Mouse (Mus musculus) midbrain, embryonic 12.5 days (tissue): ENCODE results near the gene Ptpre. TPM values are rescaled to one million over a fixed set of nuclear protein-coding genes. Genes with fewer than 3 reads are reported as not detected.
"Not testable (repeated sequence)": the region's sequence is repeated elsewhere in the genome, so short reads cannot be mapped to it uniquely, and the experiment has no call there.

Experiments
- ATAC-seq: fragments of 200-750 bp; cut with Nextera tagmentation; 2 replicates; pipeline ENCODE4 v1.8.0; 2017; ENCODE audit warnings: low read depth, moderate TSS enrichment, moderate library complexity; ENCODE audit not compliant: low FRiP score
- H3K27ac ChIP-seq: fragments of 300-500 bp; sonication (generic); replicated peaks from 2 replicates; pipeline ENCODE4 v1.5.1; 2016; ENCODE audit warnings: mild to moderate bottlenecking
- H3K27me3 ChIP-seq: fragments of 300-500 bp; sonication (generic); 2 replicates; pipeline ENCODE4 v1.6.1; 2016; ENCODE audit warnings: mild to moderate bottlenecking
- H3K36me3 ChIP-seq: fragments of 300-500 bp; sonication (generic); 2 replicates; pipeline ENCODE4 v1.6.1; 2016
- H3K4me1 ChIP-seq: fragments of 300-500 bp; sonication (generic); 2 replicates; pipeline ENCODE4 v1.6.1; 2016
- H3K4me2 ChIP-seq: fragments of 300-500 bp; sonication (generic); replicated peaks from 2 replicates; pipeline ENCODE4 v1.6.1; 2016; ENCODE audit warnings: mild to moderate bottlenecking, moderate library complexity
- H3K4me3 ChIP-seq: fragments of 300-500 bp; sonication (generic); 2 replicates; pipeline ENCODE4 v1.5.1; 2016; ENCODE audit warnings: mild to moderate bottlenecking
- H3K9ac ChIP-seq: fragments of 300-500 bp; sonication (generic); replicated peaks from 2 replicates; pipeline ENCODE4 v1.6.1; 2016; ENCODE audit warnings: mild to moderate bottlenecking, moderate library complexity
- H3K9me3 ChIP-seq: fragments of 300-500 bp; sonication (generic); 2 replicates; pipeline ENCODE4 v1.6.1; 2016; ENCODE audit warnings: mild to moderate bottlenecking
- WGBS: fragments of 180-500 bp; shearing (Covaris S2); methylation state at CpG from one replicate; pipeline ENCODE4 v1.1.7; 2016; 5-methylcytosine and 5-hydroxymethylcytosine counted together
- polyA plus RNA-seq: library from polyadenylated mRNA; unstranded; fragments of >200 nt; fragmentation: Nextera tagmentation; extraction: Ambion mirVana; gene quantifications from 2 replicates; pipeline ENCODE4 v1.2.1, GENCODE M21; 2016

Gene Ptpre
- polyA plus RNA-seq, 1 experiment from 2014 or later: 1.4 TPM

GRCm38 (mm10) chr7:135689396-135689795 is 152.1 kb downstream of the Ptpre start:
- Histone ChIP-seq H3K27me3 (no peaks in the 10 kb centered on the region), H3K9ac (no peak overlapping the region), H3K4me3 (no peak overlapping the region), H3K4me2 (no peak overlapping the region), H3K27ac (no peak overlapping the region), H3K4me1 (no peaks in the 10 kb centered on the region), H3K9me3 (no peaks in the 10 kb centered on the region), H3K36me3 (peaks cover 79% of the 10 kb centered on the region)
- WGBS: 90% methylated on average over 7 of the region's 7 CpGs
- ATAC-seq: no peak

GRCm38 (mm10) chr7:135691941-135692340 is 154.7 kb downstream of the Ptpre start:
- WGBS: 92% methylated on average over 5 of the region's 5 CpGs

DNA sequence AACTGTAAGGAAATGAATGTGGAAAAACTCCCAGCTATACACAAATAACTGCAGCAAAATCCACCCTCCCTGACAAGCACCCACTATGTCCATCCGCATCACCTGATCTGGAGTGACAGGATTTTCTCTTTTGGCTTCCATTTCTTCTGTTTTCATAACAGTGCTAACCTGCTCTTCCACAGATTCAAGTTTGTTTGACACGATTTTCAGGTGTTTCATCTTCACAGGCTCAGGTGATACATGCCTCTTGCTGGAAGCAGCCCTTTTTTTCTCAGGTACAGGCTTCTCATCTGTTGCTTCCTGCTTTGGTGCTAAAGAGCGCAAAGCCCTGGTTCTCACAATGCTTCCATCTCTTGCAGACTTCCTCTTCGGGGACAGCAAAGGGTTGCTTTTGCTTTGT is 156.8 kb downstream of the Ptpre start:
- H3K9ac ChIP-seq: no peak overlapping the region
- H3K4me2 ChIP-seq: no peak overlapping the region
- peaks cover 89% of the 10 kb centered on the region for H3K36me3 ChIP-seq
- 94% methylated on average over 4 of the region's 4 CpGs for WGBS
- no peaks in the 10 kb centered on the region for H3K4me1 ChIP-seq
- no peaks in the 10 kb centered on the region for H3K27me3 ChIP-seq
- H3K27ac ChIP-seq: 0 out of 2 replicates have a peak overlapping the region, but pooled peaks have one; percentile 7
- H3K4me3 ChIP-seq: no peak overlapping the region
- no peak for ATAC-seq
- H3K9me3 ChIP-seq: no peaks in the 10 kb centered on the region

More at GRCm38 (mm10) chr7:135691941-135692340, 154.7 kb downstream of the Ptpre start:
- H3K4me1 ChIP-seq: no peaks in the 10 kb centered on the region
- H3K9me3 ChIP-seq: no peaks in the 10 kb centered on the region
- no peak overlapping the region for H3K9ac ChIP-seq
- peaks cover 86% of the 10 kb centered on the region for H3K36me3 ChIP-seq
- H3K4me2 ChIP-seq: no peak overlapping the region
- no peaks in the 10 kb centered on the region for H3K27me3 ChIP-seq
- ATAC-seq: no peak
- H3K4me3 ChIP-seq: no peak overlapping the region
- H3K27ac ChIP-seq: no peak overlapping the region

GRCm38 (mm10) chr7:135694796-135695195 is 157.5 kb downstream of the Ptpre start:
- Histone ChIP-seq H3K4me2 (no peak overlapping the region), H3K27ac (no peak overlapping the region), H3K27me3 (no peaks in the 10 kb centered on the region), H3K36me3 (peaks cover 89% of the 10 kb centered on the region), H3K4me1 (no peaks in the 10 kb centered on the region), H3K9me3 (no peaks in the 10 kb centered on the region), H3K4me3 (no peak overlapping the region), H3K9ac (no peak overlapping the region)
- ATAC-seq: no peak
- WGBS: 95% methylated on average over 5 of the region's 5 CpGs

GRCm38 (mm10) chr7:135696127-135696526 is 158.8 kb downstream of the Ptpre start:
- no peak for ATAC-seq
- peaks cover 95% of the 10 kb centered on the region for H3K36me3 ChIP-seq

GRCm38 (mm10) chr7:135697021-135697740 is 159.9 kb downstream of the Ptpre start:
- peaks cover 94% of the 10 kb centered on the region for H3K36me3 ChIP-seq

More at GRCm38 (mm10) chr7:135696127-135696526, 158.8 kb downstream of the Ptpre start:
- no peak overlapping the region for H3K4me3 ChIP-seq
- H3K27me3 ChIP-seq: no peaks in the 10 kb centered on the region
- H3K9ac ChIP-seq: no peak overlapping the region
- no peaks in the 10 kb centered on the region for H3K9me3 ChIP-seq
- H3K27ac ChIP-seq: no peak overlapping the region
- H3K4me1 ChIP-seq: no peaks in the 10 kb centered on the region
- 94% methylated on average over 4 of the region's 4 CpGs for WGBS
- H3K4me2 ChIP-seq: no peak overlapping the region

GRCm38 (mm10) chr7:135698362-135698761 is 161.1 kb downstream of the Ptpre start:
- H3K27me3 ChIP-seq: no peaks in the 10 kb centered on the region
- peaks cover 91% of the 10 kb centered on the region for H3K36me3 ChIP-seq
- no peak overlapping the region for H3K4me3 ChIP-seq
- H3K27ac ChIP-seq: no peak overlapping the region
- no peaks in the 10 kb centered on the region for H3K9me3 ChIP-seq
- ATAC-seq: no peak
- WGBS: 98% methylated on average over 2 of the region's 2 CpGs
- H3K4me1 ChIP-seq: no peaks in the 10 kb centered on the region
- H3K9ac ChIP-seq: no peak overlapping the region
- no peak overlapping the region for H3K4me2 ChIP-seq

More at GRCm38 (mm10) chr7:135697021-135697740, 159.9 kb downstream of the Ptpre start:
- not testable (repeated sequence) for H3K27ac ChIP-seq, H3K9ac ChIP-seq, H3K4me3 ChIP-seq, H3K27me3 ChIP-seq, H3K4me2 ChIP-seq, H3K4me1 ChIP-seq, H3K9me3 ChIP-seq, ATAC-seq
- 96% methylated on average over 5 of the region's 5 CpGs for WGBS

DNA sequence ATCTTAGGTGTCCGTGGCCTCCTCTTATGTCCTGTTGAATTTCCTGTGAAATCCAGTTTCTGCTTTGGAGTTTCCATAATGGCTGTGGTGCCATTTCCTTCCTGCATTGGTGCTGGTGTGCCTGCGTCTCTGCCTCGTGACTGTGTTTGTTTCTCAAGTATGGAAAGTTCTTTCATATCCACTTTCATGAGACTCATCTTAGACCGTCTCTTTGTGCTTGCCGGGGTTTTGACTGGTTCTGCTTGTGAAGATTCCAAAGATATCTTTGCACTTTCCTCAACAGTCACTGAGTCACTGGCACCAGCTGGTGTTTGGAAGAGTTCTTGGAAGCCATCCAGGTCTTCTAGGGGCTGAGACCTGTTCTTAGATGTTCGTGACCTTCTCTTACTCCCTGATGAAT is 162.1 kb downstream of the Ptpre start:
- H3K9me3 ChIP-seq, ATAC-seq, H3K27me3 ChIP-seq, H3K4me1 ChIP-seq, H3K4me3 ChIP-seq, H3K4me2 ChIP-seq, H3K27ac ChIP-seq, H3K9ac ChIP-seq: not testable (repeated sequence)
- WGBS: 94% methylated on average over 6 of the region's 6 CpGs
- H3K36me3 ChIP-seq: peaks cover 94% of the 10 kb centered on the region

- Histone ChIP-seq H3K4me3 (no peak overlapping the region), H3K27ac (no peak overlapping the region), H3K4me2 (no peak overlapping the region), H3K9me3 (no peaks in the 10 kb centered on the region), H3K4me1 (no peaks in the 10 kb centered on the region), H3K9ac (no peak overlapping the region), H3K27me3 (no peaks in the 10 kb centered on the region), H3K36me3 (peaks cover 91% of the 10 kb centered on the region)
- no peak for ATAC-seq
- 94% methylated on average over 9 of the region's 9 CpGs for WGBS
These were observed 166.4 kb downstream of the Ptpre start for GRCm38 (mm10) chr7:135703600-135704148.

DNA sequence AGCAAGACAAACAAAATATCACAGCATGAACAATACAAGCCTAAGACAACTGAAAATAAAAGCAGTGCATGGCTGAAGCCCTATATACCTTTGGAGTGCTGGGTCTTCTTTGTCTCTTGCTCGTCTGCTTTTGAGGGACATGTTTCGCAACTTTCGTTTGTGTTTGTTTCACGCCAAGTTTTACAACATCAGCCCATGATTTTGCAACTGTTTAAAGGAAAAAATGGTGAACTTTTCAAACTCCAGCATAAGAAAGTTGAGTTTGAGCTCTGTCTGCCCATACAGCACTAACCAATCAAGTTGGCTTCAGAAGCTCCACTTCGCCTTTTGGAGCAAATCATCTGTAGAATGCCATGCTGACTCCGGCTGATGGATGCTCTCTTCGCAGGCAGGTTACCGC is 167.0 kb downstream of the Ptpre start:
- no peak overlapping the region for H3K4me2 ChIP-seq
- H3K4me1 ChIP-seq: no peaks in the 10 kb centered on the region
- no peak overlapping the region for H3K9ac ChIP-seq
- H3K27me3 ChIP-seq: no peaks in the 10 kb centered on the region
- ATAC-seq: no peak
- no peaks in the 10 kb centered on the region for H3K9me3 ChIP-seq
- H3K4me3 ChIP-seq: no peak overlapping the region
- H3K36me3 ChIP-seq: peaks cover 91% of the 10 kb centered on the region
- WGBS: 94% methylated on average over 8 of the region's 8 CpGs
- no peak overlapping the region for H3K27ac ChIP-seq

- Histone ChIP-seq H3K4me2 (no peak overlapping the region), H3K4me3 (no peak overlapping the region), H3K4me1 (no peaks in the 10 kb centered on the region), H3K27ac (no peak overlapping the region), H3K27me3 (no peaks in the 10 kb centered on the region), H3K9ac (no peak overlapping the region), H3K9me3 (no peaks in the 10 kb centered on the region), H3K36me3 (peaks cover 88% of the 10 kb centered on the region)
- no peak for ATAC-seq
- 100% methylated on average over 1 of the region's 1 CpGs for WGBS
These were observed 167.8 kb downstream of the Ptpre start for GRCm38 (mm10) chr7:135705083-135705482.

GRCm38 (mm10) chr7:135705753-135706152 is 168.5 kb downstream of the Ptpre start:
- Histone ChIP-seq H3K4me2 (no peak overlapping the region), H3K9ac (no peak overlapping the region), H3K27ac (no peak overlapping the region), H3K9me3 (no peaks in the 10 kb centered on the region), H3K36me3 (peaks cover 88% of the 10 kb centered on the region), H3K27me3 (no peaks in the 10 kb centered on the region), H3K4me3 (no peak overlapping the region), H3K4me1 (no peaks in the 10 kb centered on the region)
- WGBS: 90% methylated on average over 6 of the region's 6 CpGs
- no peak for ATAC-seq
